Mouse (Mus musculus) forebrain, embryonic 15.5 days (tissue): Measurements from ENCODE around the gene 9530068E07Rik. TPM values are rescaled to one million over a fixed set of nuclear protein-coding genes. Genes with fewer than 3 reads are reported as not detected.
"Not testable (repeated sequence)": the region's sequence is repeated elsewhere in the genome, so short reads cannot be mapped to it uniquely, and the experiment has no call there.

Source experiments
- ATAC-seq: fragments of 200-750 bp; cut with Nextera tagmentation; replicated peaks from 2 replicates; pipeline ENCODE4 v1.8.0; 2017; ENCODE audit warnings: mild to moderate bottlenecking, moderate TSS enrichment, moderate library complexity
- H3K27ac ChIP-seq: fragments of 300-500 bp; sonication (generic); replicated peaks from 2 replicates; pipeline ENCODE4 v1.5.1; 2015; ENCODE audit warnings: mild to moderate bottlenecking, inconsistent platforms
- H3K27me3 ChIP-seq: fragments of 300-500 bp; sonication (generic); 2 replicates; pipeline ENCODE4 v1.6.1; 2015; ENCODE audit warnings: inconsistent platforms
- H3K36me3 ChIP-seq: fragments of 300-500 bp; sonication (generic); 2 replicates; pipeline ENCODE4 v1.6.1; 2015; ENCODE audit warnings: mild to moderate bottlenecking, inconsistent platforms
- H3K4me1 ChIP-seq: fragments of 300-500 bp; sonication (generic); 2 replicates; pipeline ENCODE4 v1.6.1; 2015; ENCODE audit warnings: inconsistent platforms
- H3K4me2 ChIP-seq: fragments of 300-500 bp; sonication (generic); replicated peaks from 2 replicates; pipeline ENCODE4 v1.6.1; 2015; ENCODE audit warnings: mild to moderate bottlenecking, inconsistent platforms
- H3K4me3 ChIP-seq: fragments of 300-500 bp; sonication (generic); 2 replicates; pipeline ENCODE4 v1.5.1; 2015; ENCODE audit warnings: mild to moderate bottlenecking, inconsistent platforms
- H3K9ac ChIP-seq: fragments of 300-500 bp; sonication (generic); replicated peaks from 2 replicates; pipeline ENCODE4 v1.6.1; 2015; ENCODE audit warnings: mild to moderate bottlenecking, inconsistent platforms
- H3K9me3 ChIP-seq: fragments of 300-500 bp; sonication (generic); 2 replicates; pipeline ENCODE4 v1.6.1; 2016; ENCODE audit warnings: inconsistent platforms
- WGBS: fragments of 180-500 bp; shearing (Covaris S2); methylation state at CpG from one replicate; pipeline ENCODE4 v1.1.7; 2015; ENCODE audit warnings: mixed read lengths; 5-methylcytosine and 5-hydroxymethylcytosine counted together
- polyA plus RNA-seq: library from polyadenylated mRNA; unstranded; fragments of >200 nt; fragmentation: Nextera tagmentation; extraction: Ambion mirVana; gene quantifications from 2 replicates; pipeline ENCODE4 v1.2.1, GENCODE M21; 2015

Gene 9530068E07Rik
- 112 and 118 TPM in 2 replicates for polyA plus RNA-seq

GRCm38 (mm10) chr11:52395940-52396596 is at the start of gene 9530068E07Rik:
Gene 9530068E07Rik, plus strand, starts transcription at chr11:52396428.
- Histone ChIP-seq H3K9me3 (no peaks in the 10 kb centered on the region), H3K4me1 (peaks cover 13% of the 10 kb centered on the region), H3K4me3 (peak within 1 kb of the TSS; percentile 72), H3K4me2 (peak within 1 kb of the TSS; percentile 55), H3K27ac (peak within 1 kb of the TSS; percentile 89), H3K9ac (peak within 1 kb of the TSS; percentile 92), H3K36me3 (no peaks in the 10 kb centered on the region), H3K27me3 (no peaks in the 10 kb centered on the region)
- WGBS, result 1% methylated on average over 38 of the region's 38 CpGs
- peak; percentile 96 for ATAC-seq

GRCm38 (mm10) chr11:52346635-52347005 is 49.6 kb upstream of the 9530068E07Rik start:
- ATAC-seq, result 0 out of 2 replicates have a peak, but pooled peaks have one; percentile 42
- H3K27me3 ChIP-seq, result no peaks in the 10 kb centered on the region
- no peak overlapping the region; the same call in none of the 2 replicates for H3K27ac ChIP-seq
- peak overlapping the region; percentile 24 for H3K4me3 ChIP-seq
- no peak overlapping the region; the same call in 1 of the 2 replicates for H3K9ac ChIP-seq
- peak overlapping the region; percentile 37 for H3K4me2 ChIP-seq
- peaks cover 4% of the 10 kb centered on the region; the same call in 1 of the 2 replicates for H3K4me1 ChIP-seq
- no peaks in the 10 kb centered on the region for H3K9me3 ChIP-seq
- no peaks in the 10 kb centered on the region for H3K36me3 ChIP-seq
- WGBS, result 6% methylated on average over 12 of the region's 12 CpGs

- 84% methylated on average over 4 of the region's 4 CpGs for WGBS
- Histone ChIP-seq H3K27me3 (no peaks in the 10 kb centered on the region), H3K4me1 (peaks cover 4% of the 10 kb centered on the region; the same call in 1 of the 2 replicates), H3K9ac (no peak overlapping the region), H3K4me2 (no peak overlapping the region), H3K4me3 (no peak overlapping the region), H3K36me3 (no peaks in the 10 kb centered on the region), H3K9me3 (no peaks in the 10 kb centered on the region), H3K27ac (no peak overlapping the region)
- no peak for ATAC-seq
Observed at GRCm38 (mm10) chr11:52348156-52348555, 48.1 kb upstream of the 9530068E07Rik start.

- Histone ChIP-seq H3K4me1 (peaks cover 4% of the 10 kb centered on the region; the same call in 1 of the 2 replicates), H3K36me3 (no peaks in the 10 kb centered on the region), H3K4me2 (no peak overlapping the region), H3K9ac (no peak overlapping the region), H3K9me3 (no peaks in the 10 kb centered on the region), H3K27ac (no peak overlapping the region), H3K27me3 (no peaks in the 10 kb centered on the region), H3K4me3 (no peak overlapping the region)
- ATAC-seq, result no peak
- WGBS, result 67% methylated on average over 3 of the region's 3 CpGs
Observed at GRCm38 (mm10) chr11:52348724-52349123, 47.5 kb upstream of the 9530068E07Rik start.

GRCm38 (mm10) chr11:52350924-52351323 is 45.3 kb upstream of the 9530068E07Rik start:
- H3K27ac ChIP-seq, result no peak overlapping the region
- no peak for ATAC-seq
- peaks cover 4% of the 10 kb centered on the region; the same call in 1 of the 2 replicates for H3K4me1 ChIP-seq
- no peaks in the 10 kb centered on the region for H3K36me3 ChIP-seq
- 0% methylated on average over 9 of the region's 9 CpGs for WGBS
- H3K9ac ChIP-seq, result no peak overlapping the region
- H3K4me2 ChIP-seq, result no peak overlapping the region
- H3K4me3 ChIP-seq, result no peak overlapping the region
- H3K9me3 ChIP-seq, result no peaks in the 10 kb centered on the region
- no peaks in the 10 kb centered on the region for H3K27me3 ChIP-seq

- H3K4me1 ChIP-seq, result no peaks in the 10 kb centered on the region
- ATAC-seq, result no peak
- no peak overlapping the region for H3K27ac ChIP-seq
- H3K4me2 ChIP-seq, result no peak overlapping the region
- no peaks in the 10 kb centered on the region for H3K27me3 ChIP-seq
- H3K9ac ChIP-seq, result no peak overlapping the region
- WGBS, result 89% methylated on average over 3 of the region's 3 CpGs
- no peaks in the 10 kb centered on the region for H3K9me3 ChIP-seq
- H3K4me3 ChIP-seq, result no peak overlapping the region
- no peaks in the 10 kb centered on the region for H3K36me3 ChIP-seq
Observed at GRCm38 (mm10) chr11:52352271-52352670, 44.0 kb upstream of the 9530068E07Rik start.

GRCm38 (mm10) chr11:52354644-52355043 is 41.6 kb upstream of the 9530068E07Rik start:
- Histone ChIP-seq H3K4me3 (no peak overlapping the region), H3K4me1 (peaks cover under 1% of the 10 kb centered on the region), H3K9ac (no peak overlapping the region), H3K9me3 (no peaks in the 10 kb centered on the region), H3K27me3 (no peaks in the 10 kb centered on the region), H3K4me2 (no peak overlapping the region), H3K27ac (no peak overlapping the region), H3K36me3 (no peaks in the 10 kb centered on the region)
- WGBS, result 87% methylated on average over 5 of the region's 5 CpGs
- ATAC-seq, result no peak

- Histone ChIP-seq H3K9ac (no peak overlapping the region), H3K4me2 (no peak overlapping the region), H3K27ac (no peak overlapping the region), H3K4me3 (no peak overlapping the region), H3K36me3 (no peaks in the 10 kb centered on the region), H3K4me1 (peaks cover 7% of the 10 kb centered on the region), H3K27me3 (no peaks in the 10 kb centered on the region), H3K9me3 (no peaks in the 10 kb centered on the region)
- ATAC-seq, result no peak
- 90% methylated on average over 1 of the region's 1 CpGs for WGBS
Observed at GRCm38 (mm10) chr11:52355601-52356000, 40.6 kb upstream of the 9530068E07Rik start.

GRCm38 (mm10) chr11:52357091-52357490 is 39.1 kb upstream of the 9530068E07Rik start:
- H3K9ac ChIP-seq, H3K4me2 ChIP-seq, H3K27ac ChIP-seq, H3K9me3 ChIP-seq, H3K27me3 ChIP-seq, ATAC-seq, H3K4me3 ChIP-seq, H3K36me3 ChIP-seq: not testable (repeated sequence)
- WGBS, result 95% methylated on average over 5 of the region's 5 CpGs
- H3K4me1 ChIP-seq, result peaks cover 13% of the 10 kb centered on the region

- no peaks in the 10 kb centered on the region for H3K27me3 ChIP-seq
- 53% methylated on average over 4 of the region's 4 CpGs for WGBS
- no peak overlapping the region for H3K4me3 ChIP-seq
- H3K4me1 ChIP-seq, result peaks cover 25% of the 10 kb centered on the region
- no peak for ATAC-seq
- H3K9me3 ChIP-seq, result no peaks in the 10 kb centered on the region
- H3K27ac ChIP-seq, result no peak overlapping the region
- H3K9ac ChIP-seq, result no peak overlapping the region
- no peak overlapping the region for H3K4me2 ChIP-seq
- H3K36me3 ChIP-seq, result no peaks in the 10 kb centered on the region
Observed at GRCm38 (mm10) chr11:52358520-52358919, 37.7 kb upstream of the 9530068E07Rik start.

GRCm38 (mm10) chr11:52359686-52360470 is 36.4 kb upstream of the 9530068E07Rik start:
- Histone ChIP-seq H3K4me3 (peak overlapping the region; percentile 86), H3K27me3 (no peaks in the 10 kb centered on the region), H3K36me3 (no peaks in the 10 kb centered on the region), H3K4me1 (peaks cover 37% of the 10 kb centered on the region), H3K9ac (peak overlapping the region; percentile 97), H3K9me3 (no peaks in the 10 kb centered on the region), H3K4me2 (peak overlapping the region; percentile 72), H3K27ac (peak overlapping the region; percentile 92)
- whole genome bisulfite sequencing, result 14% methylated on average over 22 of the region's 22 CpGs
- ATAC-seq, result peak; percentile 32
